Mouse (Mus musculus) ES-E14 (cell line): ENCODE results near the gene Ppp4r1. TPM values are rescaled to one million over a fixed set of nuclear protein-coding genes. Genes with fewer than 3 reads are reported as not detected.

Experiments used
- DNase-seq: peaks from one replicate; pipeline ENCODE4 v3.0.0-alpha.2; 2013; ENCODE audit warnings: low read depth, low spot score
- H3K27ac ChIP-seq: 2 replicates; pipeline ENCODE4 v1.5.1; 2012; ENCODE audit warnings: low read depth, mild to moderate bottlenecking, low read length, moderate library complexity, mixed read lengths; ENCODE audit not compliant: poor library complexity, insufficient read depth, severe bottlenecking
- H3K36me3 ChIP-seq: 2 replicates; pipeline ENCODE4 v1.6.1; 2012; ENCODE audit warnings: mild to moderate bottlenecking, low read length, moderate library complexity, mixed read lengths; ENCODE audit not compliant: control insufficient read depth, poor library complexity, insufficient read depth, severe bottlenecking
- H3K4me1 ChIP-seq, 2 experiments: fragments of 150-350 bp in 1 of 2; sonication (generic) in 1 of 2; 2 replicates each; pipeline ENCODE4 v1.6.1; 2012; ENCODE audit warnings: low read length in 2 of 2, mild to moderate bottlenecking in 1 of 2, mixed read lengths in 1 of 2; ENCODE audit not compliant: control insufficient read depth in 2 of 2, insufficient read depth in 2 of 2, poor library complexity in 1 of 2
- H3K4me3 ChIP-seq, 2 experiments: fragments of 150-350 bp in 1 of 2; sonication (generic) in 1 of 2; 2 replicates each; pipeline ENCODE4 v1.5.1; 2012; ENCODE audit warnings: low read length in 2 of 2, low read depth in 1 of 2, mild to moderate bottlenecking in 1 of 2, mixed read lengths in 1 of 2; ENCODE audit not compliant: insufficient read depth in 1 of 2, poor library complexity in 1 of 2, severe bottlenecking in 1 of 2
- H3K9ac ChIP-seq: 2 replicates; pipeline ENCODE4 v1.6.1; 2012; ENCODE audit warnings: low read depth, mild to moderate bottlenecking, low read length, mixed read lengths; ENCODE audit not compliant: poor library complexity, insufficient read depth, severe bottlenecking
- H3K9me3 ChIP-seq: fragments of 150-350 bp; sonication (generic); 2 replicates; pipeline ENCODE4 v1.6.1; 2012; ENCODE audit warnings: low read depth, mild to moderate bottlenecking, low read length; ENCODE audit not compliant: control insufficient read depth, insufficient read depth
- CHD2 ChIP-seq: IDR thresholded peaks from 2 replicates; pipeline ENCODE4 v1.6.1; 2014; ENCODE audit warnings: mild to moderate bottlenecking, low read depth, low read length, inconsistent platforms
- HCFC1 ChIP-seq: IDR thresholded peaks from 2 replicates; pipeline ENCODE4 v1.6.1; 2012; ENCODE audit warnings: low read length, inconsistent platforms, borderline replicate concordance; ENCODE audit not compliant: insufficient read depth
- MAFK ChIP-seq: IDR thresholded peaks from 2 replicates; pipeline ENCODE4 v1.6.1; 2014; ENCODE audit warnings: mild to moderate bottlenecking, low read depth, low read length, inconsistent platforms; ENCODE audit not compliant: insufficient read depth
- ZC3H11A ChIP-seq: IDR thresholded peaks from 2 replicates; pipeline ENCODE4 v1.6.1; 2012; ENCODE audit warnings: low read depth, mild to moderate bottlenecking, inconsistent platforms, low read length, borderline replicate concordance
- ZNF384 ChIP-seq: IDR thresholded peaks from 2 replicates; pipeline ENCODE4 v1.6.1; 2012; ENCODE audit warnings: low read depth, low read length, inconsistent platforms
- in situ Hi-C, 2 experiments: fragments of 600-800 bp; cut with MboI; formaldehyde crosslinking; loops; one replicate each; pipeline ENCODE4 v1.15.1; 2025; ENCODE audit warnings: low sequenced_read_pairs in 2 of 2, inconsistent platforms in 1 of 2; ENCODE audit not compliant: unreplicated experiment in 2 of 2
- total RNA-seq: library from RNA; depleted of rRNA; stranded (reverse); fragments of 300-350 nt; gene quantifications from 2 replicates; pipeline ENCODE4 v1.2.3, GENCODE M21; 2012

Ppp4r1 gene
- total RNA-seq, 1 experiment: 40.3 TPM

DNA sequence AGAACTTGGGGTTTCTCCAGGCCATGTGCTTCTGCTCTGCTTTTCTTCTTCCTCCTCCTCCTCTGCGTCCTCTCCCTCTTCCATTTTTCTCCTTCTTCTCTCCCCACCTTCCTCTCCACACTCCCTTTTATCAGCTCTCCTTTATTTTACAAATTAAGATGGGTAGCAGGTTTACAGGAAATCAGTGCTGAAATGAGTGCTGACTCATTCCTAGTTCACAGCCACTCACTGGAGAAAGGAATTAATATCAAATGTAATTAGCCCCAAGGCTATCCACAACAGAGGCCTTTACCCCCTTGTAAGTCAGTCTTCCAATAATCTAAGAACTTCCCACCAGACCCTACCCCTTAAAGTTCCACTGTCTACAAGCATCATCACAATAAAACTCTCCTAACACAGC lies 6.1 kb upstream of the Ppp4r1 start:
- Histone ChIP-seq H3K36me3 (no peaks in the 10 kb centered on the region), H3K4me1 (peaks cover 5 to 23% of the 10 kb centered on the region in 2 experiments; a peak in 3 of 4 replicates), H3K9me3 (no peaks in the 10 kb centered on the region), H3K9ac (peak overlapping the region; percentile 23; the same call in 1 of the 2 replicates), H3K4me3 (no peak overlapping the region), H3K27ac (peak overlapping the region; percentile 68; the same call in 1 of the 2 replicates)
- no peak for DNase-seq
- TF ChIP-seq MAFK (peak; percentile 62; the same call in 1 of the 2 replicates), ZNF384 (no peak)
- in situ Hi-C loops: no loop called here

GRCm38 (mm10) chr17:65777461-65777860 lies 4.9 kb upstream of the Ppp4r1 start:
- TF ChIP-seq HCFC1 (no peak), ZNF384 (no peak), ZC3H11A (no peak), MAFK (no peak), CHD2 (no peak)
- peak overlapping the region; percentile 68; the same call in 1 of the 2 replicates for H3K27ac ChIP-seq
- H3K9ac ChIP-seq: no peak overlapping the region
- no peak overlapping the region for H3K4me3 ChIP-seq
- H3K9me3 ChIP-seq: no peaks in the 10 kb centered on the region
- H3K4me1 ChIP-seq: peaks cover 5 to 22% of the 10 kb centered on the region in 2 experiments; a peak in 3 of 4 replicates
- in situ Hi-C loops: no loop called here
- H3K36me3 ChIP-seq: no peaks in the 10 kb centered on the region
- peak; percentile 70 for DNase-seq

DNA sequence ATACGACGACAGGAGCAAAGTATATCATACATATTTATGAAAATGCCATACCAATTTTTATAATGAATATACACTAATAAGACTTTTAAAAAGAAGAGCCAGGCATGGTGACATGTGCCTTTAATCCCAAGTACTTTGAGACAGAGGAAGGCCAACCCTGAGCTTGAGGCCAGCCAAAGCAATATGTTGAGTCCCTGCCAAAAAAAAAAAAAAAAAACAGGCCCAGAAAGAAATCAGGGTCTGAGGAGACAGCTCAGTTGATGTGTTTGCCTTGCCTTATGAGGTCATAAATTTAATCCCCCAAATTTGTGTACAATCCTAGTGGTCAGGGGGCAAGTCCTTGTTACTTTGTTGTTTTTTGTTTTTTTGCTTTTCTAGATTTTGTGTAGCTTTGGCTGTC lies 1.4 kb upstream of the Ppp4r1 start:
- no peaks in the 10 kb centered on the region for H3K36me3 ChIP-seq
- no peak for DNase-seq
- H3K9ac ChIP-seq: no peak overlapping the region
- TF ChIP-seq ZC3H11A (no peak), MAFK (no peak), ZNF384 (peak; percentile 24; the same call in 1 of the 2 replicates)
- no peak overlapping the region for H3K4me3 ChIP-seq
- H3K4me1 ChIP-seq: peaks cover 9 to 10% of the 10 kb centered on the region in 2 experiments
- no peaks in the 10 kb centered on the region for H3K9me3 ChIP-seq
- H3K27ac ChIP-seq: no peak overlapping the region
- in situ Hi-C loops: no loop called here

- DNase-seq: no peak
- Histone ChIP-seq H3K9ac (peak overlapping the region; percentile 99), H3K4me1 (peaks cover 6 to 8% of the 10 kb centered on the region in 2 experiments; a peak in 3 of 4 replicates), H3K4me3 (peak overlapping the region; percentile 90 to 99), H3K27ac (peak overlapping the region; percentile 24), H3K9me3 (no peaks in the 10 kb centered on the region), H3K36me3 (peaks cover 2% of the 10 kb centered on the region; the same call in 1 of the 2 replicates)
- in situ Hi-C loops: no loop called here
- TF ChIP-seq CHD2 (no peak), ZNF384 (no peak), MAFK (no peak), ZC3H11A (no peak), HCFC1 (no peak)
Observed at GRCm38 (mm10) chr17:65783182-65784161, 1.1 kb downstream of the Ppp4r1 start.
